Mouse (Mus musculus): Measurements from ENCODE around the gene Fpr-rs4. TPM values are rescaled to one million over a fixed set of nuclear protein-coding genes. Genes with fewer than 3 reads are reported as not detected.
"Not testable (repeated sequence)": the region's sequence is repeated elsewhere in the genome, so short reads cannot be mapped to it uniquely, and the experiment has no call there.

Gene Fpr-rs4
- not detected for total RNA-seq (2021)
- long read RNA-seq, experiment 1, result 0 reads
- long read RNA-seq, experiment 2, result 0 reads

DNA sequence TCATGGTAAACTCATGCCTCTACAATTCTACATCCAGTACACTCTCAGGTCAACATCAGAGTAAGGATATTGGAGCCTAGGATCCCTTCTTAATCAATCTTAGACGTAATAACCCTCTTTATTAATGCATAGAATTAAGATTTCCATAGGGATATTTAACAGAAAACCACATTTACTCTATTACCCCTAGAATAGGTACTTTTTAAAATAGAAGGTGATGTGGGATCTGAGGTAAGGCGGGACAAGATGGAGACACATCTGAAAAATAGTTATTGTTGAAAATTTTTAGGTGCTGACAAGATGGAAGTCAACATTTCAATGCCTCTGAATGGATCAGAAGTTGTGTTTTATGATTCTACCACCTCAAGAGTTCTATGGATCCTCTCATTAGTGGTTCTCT, at the start of gene Fpr-rs4:
Gene Fpr-rs4 (plus strand): TSS at position 301 of the 400 bp plus-strand sequence.
- DNase-seq (ENCODE audit: low spot score), result no peak

DNA sequence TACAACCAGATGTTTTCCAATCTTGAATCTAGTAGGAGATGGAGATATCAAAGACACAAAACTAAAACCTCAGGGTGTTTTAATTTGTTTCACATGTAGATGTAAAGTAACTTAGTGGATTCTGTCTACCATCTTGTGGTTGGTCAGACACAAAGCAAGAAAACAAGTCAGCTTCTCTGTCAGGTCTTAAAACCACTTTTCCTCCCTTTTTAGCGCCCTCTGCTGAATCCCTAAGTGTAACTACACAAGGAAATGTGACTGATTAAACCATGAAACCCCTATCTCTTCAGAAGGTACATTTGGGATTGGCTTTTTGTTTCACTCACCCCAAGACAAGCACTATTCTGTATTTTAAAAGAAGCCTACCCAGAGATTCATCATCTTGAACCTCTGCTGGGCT, 48.1 kb upstream of the Fpr-rs4 start:
- no peak for DNase-seq (ENCODE audit: low spot score)

DNA sequence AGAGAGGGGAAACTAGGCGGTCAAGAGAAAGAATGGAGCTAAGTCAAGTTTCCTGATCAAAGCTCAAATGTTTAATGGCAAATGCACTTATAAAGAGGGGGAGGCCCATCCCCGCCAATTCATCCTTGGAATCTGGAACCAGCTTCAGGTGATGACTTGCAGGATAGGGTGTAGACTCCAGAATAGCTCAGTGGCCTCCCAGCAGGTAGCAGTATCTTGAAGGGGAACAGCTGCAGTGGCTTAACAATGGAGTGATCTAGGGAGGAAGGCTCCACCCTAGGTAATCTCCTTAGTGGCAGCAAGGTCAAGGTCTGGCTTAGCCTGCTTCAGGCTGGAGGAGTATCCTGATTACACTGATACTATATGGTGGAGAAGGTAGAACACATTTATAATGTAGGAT, 40.3 kb upstream of the Fpr-rs4 start:
- DNase-seq (ENCODE audit: low spot score), result not testable (repeated sequence)

DNA sequence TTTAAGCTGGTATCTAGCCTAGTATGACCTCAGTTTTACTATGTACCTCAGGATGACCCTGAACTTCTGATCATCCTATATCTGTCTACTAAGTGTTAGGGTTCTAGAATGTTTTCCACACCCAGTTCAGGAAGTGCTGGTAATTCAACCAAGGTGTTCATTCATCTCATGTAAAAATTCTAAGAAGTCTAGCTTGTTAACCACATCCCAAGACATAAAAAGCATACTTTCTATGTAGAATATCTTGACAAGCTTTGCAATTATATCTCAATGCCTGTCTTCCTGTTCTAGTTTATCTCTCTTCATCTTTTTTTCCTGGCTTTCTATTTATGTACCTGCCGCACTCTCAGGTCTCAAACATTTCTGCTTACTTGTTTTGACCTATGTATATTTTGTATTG, 16.8 kb upstream of the Fpr-rs4 start:
- no peak for DNase-seq (ENCODE audit: low spot score)

DNA sequence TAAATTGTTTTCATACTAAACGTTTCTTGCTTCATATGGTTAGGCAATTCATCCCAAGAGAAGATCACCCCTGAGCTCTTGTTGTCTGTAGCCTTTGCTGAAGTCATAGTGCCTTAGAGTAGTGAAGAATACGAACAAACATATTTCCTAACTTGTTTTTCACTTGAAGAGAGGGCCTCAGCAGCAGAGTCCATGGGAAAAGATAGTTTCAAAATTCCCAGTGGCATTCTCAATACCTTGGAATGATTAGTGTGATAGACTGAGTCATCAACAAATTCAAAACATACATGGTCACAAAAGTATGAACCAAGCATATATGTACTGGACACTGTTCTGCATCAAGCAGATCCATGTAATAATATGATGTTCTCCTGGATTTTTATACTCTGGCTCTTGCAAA, 27.6 kb downstream of the Fpr-rs4 start, which contains the start of gene Vmn2r124:
Gene Vmn2r124 (plus strand): TSS at position 301 of the 400 bp plus-strand sequence.
- DNase-seq (ENCODE audit: low spot score), result no peak

Other genes starting within 250 kb of the Fpr-rs4 start
- 1 to 10 TPM; 4.8 to 6.0 TPM for gene Spaca6, start 194.6 kb upstream of the Fpr-rs4 start, total RNA-seq (2021)
- gene Has1, start 166.5 kb upstream of the Fpr-rs4 start, total RNA-seq (2021), result under 1 TPM; 0.09 to 0.52 TPM
- gene Fpr1, start 137.8 kb upstream of the Fpr-rs4 start, total RNA-seq (2021), result not detected
- gene Fpr2, start 133.9 kb upstream of the Fpr-rs4 start, total RNA-seq (2021), result not detected
- gene Fpr3, start 133.9 kb upstream of the Fpr-rs4 start, total RNA-seq (2021), result not detected
- not detected for gene Vmn2r124, start 27.7 kb downstream of the Fpr-rs4 start, total RNA-seq (2021)
- gene Vmn2r91, start 63.3 kb downstream of the Fpr-rs4 start, total RNA-seq (2021), result not detected
- not detected for gene Vmn2r92, start 130.2 kb downstream of the Fpr-rs4 start, total RNA-seq (2021)